Mouse (Mus musculus) fibroblast of lung, adult 2 months (primary cell): ENCODE measurements around the gene Rbm12.
A peak's percentile ranks its signal among the peaks of the same experiment; 100 is the strongest.
"Not testable (repeated sequence)": the region's sequence is repeated elsewhere in the genome, so short reads cannot be mapped to it uniquely, and the experiment has no call there.

Source experiments
- DNase-seq: peaks from one replicate; pipeline ENCODE4 v3.0.0-alpha.2; 2011; ENCODE audit warnings: low read depth

The Rbm12 gene

DNA sequence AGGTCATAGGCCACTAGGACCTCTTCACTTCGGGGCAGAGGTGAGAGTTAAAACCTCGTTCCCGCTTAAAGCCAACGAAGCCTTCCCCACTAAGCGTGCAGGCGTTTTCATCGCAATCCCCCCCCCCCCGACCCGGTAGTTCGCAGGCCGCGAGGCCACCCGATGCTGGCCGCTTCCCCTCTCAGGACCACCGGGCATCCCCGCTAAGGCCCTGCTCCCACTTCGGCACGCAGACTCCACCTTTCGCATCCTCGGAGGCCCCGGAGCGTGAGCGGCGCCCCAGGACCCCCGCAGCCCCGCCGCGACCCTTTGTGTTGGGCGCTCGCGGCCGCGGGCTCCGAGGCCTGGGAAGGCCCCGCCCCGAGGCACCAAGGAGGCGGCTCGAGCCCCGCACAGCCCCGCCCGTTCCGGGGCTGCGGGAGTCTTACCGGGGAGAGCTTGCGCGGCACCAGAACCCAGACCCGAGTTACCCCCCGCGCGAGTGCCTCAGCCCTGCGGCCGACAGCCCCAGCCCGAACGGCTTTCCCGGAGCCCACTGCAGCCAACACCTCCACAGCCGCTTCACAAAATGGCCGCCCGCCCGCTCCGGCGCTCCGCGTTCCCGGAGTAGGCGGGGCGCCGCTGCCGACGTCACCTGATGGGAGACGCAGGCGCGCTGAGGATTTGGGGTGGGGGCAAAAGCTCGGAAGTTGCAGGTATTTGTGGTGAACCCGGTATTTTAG lies at the start of gene Rbm12, which contains the start of gene Cpne1:
TSS of gene Rbm12 (minus strand) at position 621 of the 722 bp plus-strand sequence.
TSS of gene Cpne1 (minus strand) at position 608 of the 722 bp plus-strand sequence.
- DNase-seq, result peak; percentile 58

DNA sequence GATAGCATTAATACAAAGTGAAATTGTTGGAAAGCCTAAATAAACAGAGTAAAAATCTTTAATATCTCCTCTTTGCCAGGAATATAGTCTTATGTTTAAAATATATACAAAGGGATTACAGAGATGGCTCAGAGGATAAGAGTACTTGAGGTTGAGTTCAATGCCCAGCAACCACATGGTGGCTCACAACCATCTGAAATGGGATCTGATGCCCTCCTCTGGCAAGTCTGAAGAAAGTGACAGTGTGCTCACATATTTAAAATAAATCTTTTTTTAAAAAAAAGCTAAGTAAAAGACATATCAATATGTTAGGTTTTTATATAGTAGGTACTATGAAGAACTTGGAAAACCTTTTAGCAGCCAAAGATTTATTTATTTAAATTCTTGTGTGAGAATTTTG lies 39.8 kb upstream of the Rbm12 start:
- no peak for DNase-seq

DNA sequence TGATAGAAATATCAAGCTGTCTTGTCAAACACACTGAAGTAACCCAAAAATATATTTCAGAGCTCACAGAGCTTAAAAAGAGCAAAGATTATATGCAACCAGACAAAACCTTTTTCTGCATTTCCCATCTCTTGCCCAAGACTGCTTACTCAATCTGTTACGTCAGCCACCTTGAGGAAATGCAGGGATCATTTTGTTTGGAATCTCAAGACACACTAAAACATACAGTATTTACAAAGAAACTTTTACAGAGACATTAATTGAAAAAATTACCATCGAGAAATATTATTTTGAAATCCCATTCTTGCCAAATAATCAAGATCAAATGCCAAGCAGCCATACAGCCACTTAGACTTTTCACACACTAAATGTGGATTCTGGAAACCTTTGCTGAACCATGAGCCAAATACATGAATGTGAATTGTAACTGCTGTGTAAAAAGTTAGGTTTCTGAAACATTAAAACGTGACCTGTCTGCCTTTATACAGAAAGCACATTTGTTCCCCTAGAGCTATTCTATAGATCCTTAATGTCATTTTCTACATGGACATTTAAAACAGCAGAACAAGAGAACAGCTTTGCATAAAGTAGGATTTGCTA lies 35.6 kb upstream of the Rbm12 start:
- DNase-seq, result no peak

GRCm38 (mm10) chr2:156146272-156146989 lies 34.7 kb upstream of the Rbm12 start:
- DNase-seq, result no peak

DNA sequence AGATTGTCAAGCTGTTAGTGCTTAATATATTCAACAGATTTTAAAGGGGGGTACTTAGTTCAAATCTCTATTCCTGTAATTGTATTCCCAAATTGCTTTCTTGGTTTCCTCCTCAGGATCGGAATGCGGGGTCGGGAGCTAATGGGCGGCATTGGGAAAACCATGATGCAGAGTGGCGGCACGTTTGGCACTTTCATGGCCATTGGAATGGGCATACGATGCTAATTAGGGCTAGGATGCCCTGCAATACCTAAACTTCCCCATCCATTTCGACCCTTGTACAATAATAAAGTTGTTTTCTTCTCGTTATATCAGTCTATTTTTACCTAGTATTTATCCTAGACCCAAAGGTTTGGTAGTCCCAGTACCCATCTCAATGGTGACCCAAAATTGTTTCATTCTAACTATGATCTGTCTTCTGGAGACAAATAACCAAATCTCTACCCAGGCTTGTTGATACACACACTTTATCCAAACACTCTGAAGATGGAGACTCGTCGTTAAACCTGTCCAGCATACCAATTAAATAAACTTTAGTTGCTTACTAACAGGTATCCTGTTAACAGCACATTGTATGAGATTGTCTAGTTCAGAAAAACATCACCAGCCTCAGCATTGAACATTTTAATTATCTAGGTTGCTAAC lies 33.8 kb upstream of the Rbm12 start:
- no peak for DNase-seq

DNA sequence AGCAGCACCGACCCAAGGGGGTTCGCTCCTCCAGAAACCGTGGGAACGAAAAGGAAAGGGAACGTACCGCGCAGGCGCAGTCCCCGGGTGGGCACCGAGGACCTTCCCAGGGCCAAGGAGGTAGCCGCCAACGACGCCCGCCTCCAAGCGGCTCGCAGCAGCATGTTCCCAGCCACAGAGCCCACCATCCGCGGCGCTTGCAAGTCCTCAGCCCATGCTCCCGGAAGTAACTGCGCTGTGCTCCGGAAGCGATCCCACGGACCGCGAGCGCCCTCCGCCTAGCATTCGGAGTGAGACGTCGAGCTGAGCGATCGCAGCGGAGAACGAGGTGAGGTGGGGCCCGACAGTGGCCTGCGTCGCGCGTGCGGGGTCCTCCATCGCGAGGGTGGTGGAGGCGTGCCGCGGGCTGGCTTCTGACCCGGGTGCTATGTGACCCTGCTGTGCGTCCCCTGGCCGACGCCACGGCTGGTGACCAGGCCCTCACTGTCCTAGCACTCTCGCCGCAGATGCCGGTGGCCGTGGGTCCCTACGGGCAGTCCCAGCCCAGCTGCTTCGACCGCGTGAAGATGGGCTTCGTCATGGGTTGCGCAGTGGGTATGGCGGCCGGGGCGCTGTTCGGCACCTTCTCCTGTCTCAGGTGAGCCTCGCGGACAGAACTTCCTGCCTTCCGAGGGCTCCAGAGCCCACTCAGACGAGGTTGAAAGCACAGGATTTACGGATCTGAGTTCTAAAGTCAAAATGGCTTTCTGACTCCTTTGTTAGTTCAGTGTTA lies 32.4 kb upstream of the Rbm12 start, which contains the start of the genes Romo1 and Nfs1:
TSS of gene Romo1 (plus strand) at position 87 of the 772 bp plus-strand sequence.
TSS of gene Nfs1 (minus strand) at position 234 of the 772 bp plus-strand sequence.
- DNase-seq, result peak; percentile 74

DNA sequence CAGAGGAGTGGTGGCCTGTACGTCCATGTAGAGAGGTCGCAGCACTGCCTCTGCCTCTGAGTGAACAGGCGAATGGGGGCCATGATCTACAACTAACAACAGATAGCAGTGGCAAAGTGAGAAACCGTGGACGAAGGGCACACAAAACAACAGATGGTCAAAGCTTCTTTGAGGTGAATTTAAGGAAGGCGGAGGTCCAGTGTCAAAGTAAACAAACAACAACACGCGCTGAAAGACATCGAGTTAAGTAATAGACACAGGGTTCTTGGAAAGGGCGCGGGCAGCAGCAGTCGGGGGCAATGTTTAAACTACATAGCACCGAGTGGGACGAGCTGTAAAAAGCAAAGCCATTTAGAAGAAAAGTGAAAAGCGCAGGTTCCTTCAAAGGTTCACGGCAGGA lies 31.6 kb upstream of the Rbm12 start:
- DNase-seq, result no peak

GRCm38 (mm10) chr2:156142820-156143219 lies 31.0 kb upstream of the Rbm12 start:
- no peak for DNase-seq

DNA sequence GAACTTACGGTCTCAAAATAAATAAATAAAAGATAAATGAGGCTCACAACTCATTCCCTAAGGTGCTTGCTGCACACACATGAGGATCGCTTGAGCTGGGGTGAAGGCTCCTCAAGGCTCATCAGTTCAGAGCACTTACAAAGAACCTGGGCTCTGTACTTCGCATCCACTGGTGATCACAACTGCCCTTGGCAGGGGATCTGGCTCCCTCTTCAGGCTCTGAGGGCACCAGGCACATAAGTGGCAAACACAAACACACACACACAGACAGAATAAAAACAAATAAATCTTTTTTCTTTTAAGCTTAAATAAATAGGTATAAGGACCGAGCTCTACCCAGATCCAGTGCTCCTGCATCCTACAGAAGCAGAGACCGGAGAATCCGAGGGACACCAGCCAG lies 23.9 kb upstream of the Rbm12 start:
- no peak for DNase-seq

DNA sequence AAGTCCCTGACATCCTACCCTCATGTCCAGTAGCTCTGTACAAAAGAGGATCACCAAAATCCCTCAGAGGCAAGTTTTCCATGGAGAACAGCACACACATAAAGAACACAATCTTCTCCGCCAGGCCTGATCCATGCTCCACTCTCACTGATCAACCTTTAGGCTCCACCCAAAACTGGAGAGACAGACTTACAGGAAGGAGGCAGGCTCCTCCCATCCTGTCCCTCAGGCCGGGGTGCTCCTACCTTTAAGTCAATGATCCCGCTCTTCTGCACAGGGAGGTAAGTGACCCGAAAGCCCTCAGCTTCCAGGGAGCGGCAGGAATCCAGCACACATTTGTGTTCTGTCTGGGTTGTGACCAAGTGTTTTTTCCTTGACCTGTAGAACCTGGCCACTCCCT lies 22.4 kb upstream of the Rbm12 start:
- no peak for DNase-seq

DNA sequence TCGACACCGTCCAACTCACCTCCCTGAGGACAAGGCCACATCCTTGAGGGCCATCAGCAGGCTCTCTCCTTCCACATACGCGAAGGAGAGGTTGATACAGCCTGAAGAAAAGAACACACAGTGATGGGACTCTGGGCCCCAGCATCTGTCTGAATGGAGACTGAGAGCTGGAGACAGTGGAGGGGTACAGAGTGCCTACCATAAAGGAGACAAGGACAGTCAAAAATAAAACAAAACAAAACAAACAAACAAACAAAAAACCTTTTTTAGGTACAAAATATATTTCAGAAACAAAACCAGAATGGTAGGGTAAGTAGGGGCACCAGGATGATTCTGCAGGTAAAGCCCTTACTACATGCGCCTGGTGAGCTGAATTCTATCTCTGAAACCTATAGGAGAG lies 15.2 kb upstream of the Rbm12 start, which contains the start of gene Gm28036:
TSS of gene Gm28036 (minus strand) at position 101 of the 400 bp plus-strand sequence.
- DNase-seq, result no peak

DNA sequence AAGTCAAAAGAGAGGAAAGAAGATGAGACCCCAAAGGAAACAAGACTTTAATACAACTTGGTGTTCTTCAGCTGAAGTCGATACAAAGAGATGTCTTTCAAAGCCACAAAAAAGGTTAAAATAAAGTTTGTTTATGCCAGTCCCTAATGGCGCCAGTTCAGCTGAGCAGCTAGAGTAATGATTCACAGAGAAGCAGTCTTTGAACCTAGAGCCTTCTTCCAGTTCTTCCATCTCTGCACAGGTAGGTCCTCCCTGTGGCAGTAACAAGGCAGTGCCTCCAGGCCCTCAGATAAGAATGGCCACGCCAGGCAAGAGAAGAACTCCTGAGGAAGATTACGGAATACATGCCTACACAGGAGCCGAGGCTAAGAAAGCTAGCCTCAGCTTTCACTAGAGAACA lies 12.0 kb upstream of the Rbm12 start:
- no peak for DNase-seq

DNA sequence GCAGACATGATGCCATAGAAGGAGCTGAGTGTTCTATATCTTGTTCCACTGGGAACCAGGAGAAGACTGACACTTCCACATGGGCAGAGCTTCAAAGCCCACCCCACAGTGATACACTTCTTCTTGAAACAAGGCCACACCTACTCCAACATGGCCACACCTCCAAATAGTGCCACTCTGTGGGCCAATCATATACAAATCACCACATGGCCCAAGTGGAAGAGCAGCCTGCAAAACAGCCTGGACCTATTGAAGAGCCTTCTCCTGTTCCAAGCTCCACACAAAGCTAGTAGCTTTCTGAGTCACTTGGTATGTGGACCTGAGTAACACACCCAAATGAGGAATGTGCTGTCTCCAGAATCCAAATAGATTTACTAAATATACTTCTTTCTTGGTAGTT lies 7.8 kb upstream of the Rbm12 start:
- no peak for DNase-seq

DNA sequence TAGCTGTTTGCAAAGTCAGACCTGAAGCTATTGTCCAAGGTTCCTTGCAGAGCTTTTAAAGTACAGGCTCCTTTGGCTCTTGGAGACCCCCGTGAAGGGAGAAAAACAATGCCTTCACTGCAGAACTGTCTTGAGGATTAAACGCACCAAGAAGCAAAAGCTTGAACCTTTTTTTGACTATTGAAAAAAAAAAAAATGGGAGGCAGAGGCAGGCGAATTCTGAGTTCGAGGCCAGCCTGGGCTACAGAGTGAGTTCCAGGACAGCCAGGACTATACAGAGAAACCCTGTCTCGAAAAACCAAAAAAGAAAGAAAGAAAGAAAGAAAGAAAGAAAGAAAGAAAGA lies 274 bp upstream of the Rbm12 start:
- not testable (repeated sequence) for DNase-seq

DNA sequence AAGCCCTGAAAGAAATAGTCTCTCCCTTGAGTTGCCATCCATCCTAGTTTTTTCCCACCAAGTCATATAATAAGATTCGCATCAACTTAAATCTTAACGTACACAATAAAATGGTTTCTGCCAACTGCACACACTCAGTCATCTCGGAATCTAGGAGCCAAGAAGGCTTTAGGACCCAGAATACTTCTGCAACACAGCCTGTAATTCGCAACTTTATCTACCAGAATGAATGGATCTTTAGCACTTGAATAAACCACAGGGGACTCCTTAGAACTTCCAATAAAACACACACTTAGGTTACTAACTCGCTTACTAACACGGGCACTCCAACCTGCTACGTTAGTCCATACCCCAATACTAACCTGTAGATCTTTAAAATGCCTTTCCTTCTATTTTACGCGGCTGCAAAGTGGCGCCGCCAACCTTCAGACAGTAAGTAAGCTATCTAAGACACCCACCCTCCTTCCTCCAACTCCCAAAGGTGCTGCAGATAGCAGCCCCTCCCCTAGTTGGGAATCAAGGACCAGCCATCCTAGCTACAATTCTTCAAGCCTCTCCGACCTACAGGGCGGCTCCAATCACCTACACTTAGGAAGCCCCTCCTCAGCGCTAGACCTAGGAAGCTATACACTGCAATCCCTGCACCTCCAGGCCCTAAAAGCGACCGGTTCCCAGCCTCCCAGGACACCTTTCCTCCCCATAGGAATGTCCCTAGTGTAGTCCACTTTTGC lies 986 bp downstream of the Rbm12 start:
- DNase-seq, result no peak

DNA sequence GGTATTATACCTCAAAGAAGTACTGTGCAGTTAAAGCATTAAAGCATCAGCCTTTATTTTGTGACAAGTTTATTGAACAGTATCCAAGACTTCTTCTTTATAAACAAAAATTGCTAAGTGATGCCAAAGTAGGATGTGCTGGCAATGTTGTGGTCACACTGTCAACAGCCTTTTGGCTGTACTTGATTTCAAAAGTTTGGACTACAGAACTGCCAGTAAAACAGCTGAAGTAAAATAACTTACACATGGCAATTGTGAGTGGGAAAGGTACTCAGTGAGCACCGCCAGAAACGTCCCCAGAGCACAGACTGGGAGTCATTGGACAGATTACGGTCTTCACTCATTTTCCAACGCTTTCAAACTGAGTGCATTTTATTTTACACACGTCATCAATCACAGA lies 19.9 kb downstream of the Rbm12 start:
- peak; percentile 56 for DNase-seq

DNA sequence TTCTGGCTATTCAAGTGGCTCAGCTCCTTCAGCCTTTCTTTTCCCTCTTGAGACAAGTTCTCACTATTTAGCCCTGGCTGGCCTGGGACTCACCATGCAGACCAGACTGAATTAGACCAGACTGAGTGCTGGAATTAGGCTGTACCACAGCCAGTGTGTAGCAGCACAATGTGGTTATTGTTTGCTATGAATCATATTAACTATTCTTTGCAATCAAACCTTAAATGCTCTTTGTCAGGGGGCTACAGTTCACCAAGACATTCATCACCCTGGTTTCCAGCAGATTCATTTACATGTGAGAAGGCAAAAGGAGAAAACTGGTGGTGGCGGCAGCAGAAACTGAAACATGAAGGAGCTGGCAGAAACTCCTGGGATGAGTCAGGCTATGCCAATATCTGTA lies 22.0 kb downstream of the Rbm12 start:
- peak; percentile 81 for DNase-seq

DNA sequence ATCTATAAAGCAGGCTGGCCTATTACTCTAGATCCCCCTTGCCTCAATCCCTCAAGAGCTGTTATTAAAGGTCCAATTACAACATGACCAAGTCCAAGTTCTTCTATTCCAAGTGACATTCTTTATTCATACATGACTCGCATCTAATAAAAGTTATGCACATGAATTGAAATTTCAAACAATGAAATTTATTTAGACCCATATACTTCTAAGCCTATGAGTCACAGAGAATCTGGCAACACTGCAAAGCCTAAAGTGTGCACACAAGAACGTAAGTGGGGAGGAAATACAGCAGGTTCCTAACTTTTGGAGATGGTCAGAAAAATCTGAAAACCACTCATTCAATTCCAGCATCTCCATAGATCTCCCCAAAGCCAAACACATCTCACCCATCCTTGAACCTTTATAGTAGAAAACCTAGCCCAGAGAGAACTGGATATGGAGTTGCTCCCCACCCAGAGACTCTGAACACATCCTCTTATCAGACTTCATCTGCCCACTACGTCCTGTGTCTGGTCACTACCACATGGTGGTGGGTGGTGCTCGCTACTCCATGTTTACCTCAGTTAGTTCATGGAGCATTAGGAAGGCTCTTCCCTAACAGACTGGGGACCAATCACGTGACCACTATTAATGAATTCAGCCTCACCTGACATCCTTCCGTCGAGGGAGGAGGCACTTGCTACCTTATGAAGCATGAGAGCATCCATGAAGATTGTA lies 24.2 kb downstream of the Rbm12 start:
- no peak for DNase-seq

GRCm38 (mm10) chr2:156084541-156084940 lies 27.2 kb downstream of the Rbm12 start:
- DNase-seq, result no peak

GRCm38 (mm10) chr2:156080391-156080790 lies 31.4 kb downstream of the Rbm12 start:
- no peak for DNase-seq
